Mouse (Mus musculus): ENCODE results near the gene Gm4559.

DNA sequence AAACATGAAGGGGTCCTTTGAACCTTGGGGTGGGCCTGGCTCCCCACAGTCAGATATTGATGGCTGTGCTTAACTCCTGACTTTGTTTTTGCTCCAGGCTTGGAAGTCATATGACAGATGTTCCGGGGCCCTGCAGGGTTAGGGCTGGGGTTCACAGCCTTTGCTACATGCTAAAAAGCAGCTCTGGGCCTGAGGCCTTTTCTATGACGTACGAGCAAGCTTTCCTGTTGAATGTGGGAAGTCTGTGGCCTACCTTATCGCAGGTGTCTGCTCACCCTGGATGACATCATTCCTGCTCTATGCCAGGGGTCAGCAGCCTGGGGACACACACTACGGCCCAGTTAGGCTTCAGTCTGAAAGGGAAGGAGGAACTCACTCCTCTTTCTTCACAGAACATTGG is 43.1 kb upstream of the Gm4559 start:
- TF ChIP-seq CTCF (conservative IDR thresholded peaks at IDR 0.05; ENCODE audit: low read length) (no peak), NANOG (IDR thresholded peaks at IDR 0.05; ENCODE audit: borderline replicate concordance, low read length) (no peak), POU5F1 (IDR thresholded peaks at IDR 0.05; ENCODE audit: borderline replicate concordance, low read length) (no peak)

Measured in E14TG2a.4 (cell line).